Mouse (Mus musculus) liver, embryonic 14 days (tissue): Measurements from ENCODE around the gene Gm43738. TPM values are rescaled to one million over a fixed set of nuclear protein-coding genes. Genes with fewer than 3 reads are reported as not detected.

Experiments
- polyA plus RNA-seq: library from polyadenylated mRNA; depleted of rRNA; stranded (reverse); fragments of >200 nt; gene quantifications from 2 replicates; pipeline ENCODE4 v1.2.3, GENCODE M21; 2012; rRNA removed

Gm43738 gene
- polyA plus RNA-seq = not detected in 2 replicates

GRCm38 (mm10) chr3:89100811-89101210, at the start of gene Gm43738:
TSS of gene Gm43738 (minus strand) at chr3:89101099.

GRCm38 (mm10) chr3:89135958-89136357, 35.1 kb upstream of the Gm43738 start, which contains the start of gene Pklr:
TSS of gene Pklr (plus strand) at chr3:89136142.

GRCm38 (mm10) chr3:89101812-89102494, 1.1 kb upstream of the Gm43738 start, which contains the start of gene Fdps:
TSS of gene Fdps (minus strand) at chr3:89101959.

GRCm38 (mm10) chr3:89093175-89093574, 7.7 kb downstream of the Gm43738 start, which contains the start of gene Rusc1:
TSS of gene Rusc1 (minus strand) at chr3:89093311.

Other genes with a start within 250 kb of the Gm43738 start
- gene Msto1, start 187.1 kb downstream of the Gm43738 start, polyA plus RNA-seq = 9.5 and 10.7 TPM in 2 replicates
- 3.1 and 3.6 TPM in 2 replicates for gene Ash1l, start 150.5 kb downstream of the Gm43738 start, polyA plus RNA-seq
- gene Dap3, start 149.9 kb downstream of the Gm43738 start, polyA plus RNA-seq = 58.5 and 61.9 TPM in 2 replicates
- 4.5 and 5.2 TPM in 2 replicates for gene Rusc1, start 7.8 kb downstream of the Gm43738 start, polyA plus RNA-seq
- 120 and 142 TPM in 2 replicates for gene Fdps, start 860 bp upstream of the Gm43738 start, polyA plus RNA-seq
- 123 and 144 TPM in 2 replicates for gene Pklr, start 35.0 kb upstream of the Gm43738 start, polyA plus RNA-seq
- 0.23 and 0.28 TPM in 2 replicates for gene Hcn3, start 59.1 kb upstream of the Gm43738 start, polyA plus RNA-seq
- 26.2 and 28.4 TPM in 2 replicates for gene Clk2, start 63.7 kb upstream of the Gm43738 start, polyA plus RNA-seq
- 31.9 and 35.9 TPM in 2 replicates for gene Scamp3, start 76.4 kb upstream of the Gm43738 start, polyA plus RNA-seq
- gene Fam189b, start 82.0 kb upstream of the Gm43738 start, polyA plus RNA-seq = 3.6 and 3.7 TPM in 2 replicates
- gene Gba, start 101.8 kb upstream of the Gm43738 start, polyA plus RNA-seq = 14.6 and 18.2 TPM in 2 replicates
- 1.1 and 3.1 TPM in 2 replicates for gene Thbs3, start 114.1 kb upstream of the Gm43738 start, polyA plus RNA-seq
- 71.4 and 87.2 TPM in 2 replicates for gene Mtx1, start 126.0 kb upstream of the Gm43738 start, polyA plus RNA-seq
- gene Muc1, start 128.0 kb upstream of the Gm43738 start, polyA plus RNA-seq = 0.08 and 0.14 TPM in 2 replicates
- gene Krtcap2, start 144.9 kb upstream of the Gm43738 start, polyA plus RNA-seq = 23.3 and 25.5 TPM in 2 replicates
- gene Trim46, start 145.2 kb upstream of the Gm43738 start, polyA plus RNA-seq = 0.19 and 0.23 TPM in 2 replicates
- gene Dpm3, start 158.3 kb upstream of the Gm43738 start, polyA plus RNA-seq = 82.7 and 87.0 TPM in 2 replicates
- gene Slc50a1, start 169.5 kb upstream of the Gm43738 start, polyA plus RNA-seq = 14.5 and 16.6 TPM in 2 replicates
- gene Efna1, start 180.0 kb upstream of the Gm43738 start, polyA plus RNA-seq = 3.6 and 3.7 TPM in 2 replicates
- gene Efna3, start 221.9 kb upstream of the Gm43738 start, polyA plus RNA-seq = 0.03 and 0.15 TPM in 2 replicates
- gene Efna4, start 236.9 kb upstream of the Gm43738 start, polyA plus RNA-seq = 0.82 and 0.97 TPM in 2 replicates
- 5.7 and 6.1 TPM in 2 replicates for gene Adam15, start 248.9 kb upstream of the Gm43738 start, polyA plus RNA-seq